Mouse (Mus musculus): ENCODE results near the gene Adam33. TPM values are rescaled to one million over a fixed set of nuclear protein-coding genes. Genes with fewer than 3 reads are reported as not detected.

Gene Adam33
- not detected for polyA plus RNA-seq (2014; fragmentation: Illumina TruSeq; extraction: RNeasy Lipid Tissue Mini Kit (QIAGEN cat#74804); ENCODE audit: low read depth, low replicate concordance)

GRCm38 (mm10) chr2:131063404-131063864 is at the start of gene Adam33:
Gene Adam33 (minus strand): TSS chr2:131063814.

GRCm38 (mm10) chr2:131086667-131087390 is 23.2 kb upstream of the Adam33 start, which contains the start of gene Siglec1:
Gene Siglec1 (minus strand): TSS chr2:131086765.

GRCm38 (mm10) chr2:131042988-131043387 is 20.6 kb downstream of the Adam33 start, which contains the start of gene Gfra4:
Gene Gfra4 (minus strand): TSS chr2:131043088.

Other genes starting within 250 kb of the Adam33 start
- gene 4930402H24Rik, start 157.4 kb downstream of the Adam33 start, polyA plus RNA-seq (2014; fragmentation: Illumina TruSeq; extraction: RNeasy Lipid Tissue Mini Kit (QIAGEN cat#74804); ENCODE audit: low read depth, low replicate concordance) = 74.3 TPM
- 7.4 TPM for gene Atrn, start 157.3 kb downstream of the Adam33 start, polyA plus RNA-seq (2014; fragmentation: Illumina TruSeq; extraction: RNeasy Lipid Tissue Mini Kit (QIAGEN cat#74804); ENCODE audit: low read depth, low replicate concordance)
- 3.4 TPM for gene Gfra4, start 20.7 kb downstream of the Adam33 start, polyA plus RNA-seq (2014; fragmentation: Illumina TruSeq; extraction: RNeasy Lipid Tissue Mini Kit (QIAGEN cat#74804); ENCODE audit: low read depth, low replicate concordance)
- 0.06 TPM for gene Siglec1, start 23.0 kb upstream of the Adam33 start, polyA plus RNA-seq (2014; fragmentation: Illumina TruSeq; extraction: RNeasy Lipid Tissue Mini Kit (QIAGEN cat#74804); ENCODE audit: low read depth, low replicate concordance)
- 0.57 TPM for gene Hspa12b, start 63.5 kb upstream of the Adam33 start, polyA plus RNA-seq (2014; fragmentation: Illumina TruSeq; extraction: RNeasy Lipid Tissue Mini Kit (QIAGEN cat#74804); ENCODE audit: low read depth, low replicate concordance)
- gene Gm11037, start 69.7 kb upstream of the Adam33 start, polyA plus RNA-seq (2014; fragmentation: Illumina TruSeq; extraction: RNeasy Lipid Tissue Mini Kit (QIAGEN cat#74804); ENCODE audit: low read depth, low replicate concordance) = not detected
- 14.9 TPM for gene 1700037H04Rik, start 96.3 kb upstream of the Adam33 start, polyA plus RNA-seq (2014; fragmentation: Illumina TruSeq; extraction: RNeasy Lipid Tissue Mini Kit (QIAGEN cat#74804); ENCODE audit: low read depth, low replicate concordance)
- 2.8 TPM for gene Cenpb, start 116.3 kb upstream of the Adam33 start, polyA plus RNA-seq (2014; fragmentation: Illumina TruSeq; extraction: RNeasy Lipid Tissue Mini Kit (QIAGEN cat#74804); ENCODE audit: low read depth, low replicate concordance)
- 0.41 TPM for gene Cdc25b, start 123.1 kb upstream of the Adam33 start, polyA plus RNA-seq (2014; fragmentation: Illumina TruSeq; extraction: RNeasy Lipid Tissue Mini Kit (QIAGEN cat#74804); ENCODE audit: low read depth, low replicate concordance)
- gene Spef1, start 123.5 kb upstream of the Adam33 start, polyA plus RNA-seq (2014; fragmentation: Illumina TruSeq; extraction: RNeasy Lipid Tissue Mini Kit (QIAGEN cat#74804); ENCODE audit: low read depth, low replicate concordance) = 2.4 TPM
- 3.3 TPM for gene Ap5s1, start 143.3 kb upstream of the Adam33 start, polyA plus RNA-seq (2014; fragmentation: Illumina TruSeq; extraction: RNeasy Lipid Tissue Mini Kit (QIAGEN cat#74804); ENCODE audit: low read depth, low replicate concordance)
- gene Mavs, start 170.2 kb upstream of the Adam33 start, polyA plus RNA-seq (2014; fragmentation: Illumina TruSeq; extraction: RNeasy Lipid Tissue Mini Kit (QIAGEN cat#74804); ENCODE audit: low read depth, low replicate concordance) = 1.9 TPM
- 58.3 TPM for gene Pank2, start 198.7 kb upstream of the Adam33 start, polyA plus RNA-seq (2014; fragmentation: Illumina TruSeq; extraction: RNeasy Lipid Tissue Mini Kit (QIAGEN cat#74804); ENCODE audit: low read depth, low replicate concordance)

Data from testis, adult 10 weeks (tissue).